Mouse (Mus musculus): ENCODE measurements around the gene Dnajc3.

The Dnajc3 gene

GRCm38 (mm10) chr14:118937533-118938492 is at the start of gene Dnajc3:
Dnajc3 (plus strand) TSS chr14:118937976.
- peak; percentile 98 for DNase-seq (ENCODE audit: low spot score)

DNA sequence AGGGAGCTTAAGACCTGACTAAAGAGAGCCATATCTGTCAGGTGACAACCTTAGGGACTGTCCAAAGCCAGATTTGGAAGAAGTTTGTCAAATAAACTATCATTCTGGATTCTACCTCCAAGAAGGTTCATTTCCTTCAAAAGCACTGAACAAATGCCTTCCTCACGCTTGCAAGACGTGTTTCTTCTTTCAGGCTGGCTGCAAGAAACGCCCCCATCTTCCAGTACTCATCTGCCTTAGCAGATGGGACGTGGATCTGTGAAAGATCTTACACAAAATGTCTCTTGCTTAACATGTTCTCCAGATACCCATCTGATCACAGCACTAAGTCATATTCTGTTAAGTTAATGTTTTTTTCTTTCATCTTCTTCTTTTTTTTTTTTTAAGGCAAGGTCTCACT is 47.7 kb upstream of the Dnajc3 start:
- DNase-seq (ENCODE audit: low spot score): no peak

GRCm38 (mm10) chr14:118895228-118895627 is 42.5 kb upstream of the Dnajc3 start:
- no peak for DNase-seq (ENCODE audit: low spot score)

- DNase-seq (ENCODE audit: low spot score): no peak
These were observed 42.1 kb upstream of the Dnajc3 start for GRCm38 (mm10) chr14:118895655-118896054.

- DNase-seq (ENCODE audit: low spot score): no peak
These were observed 37.8 kb upstream of the Dnajc3 start for GRCm38 (mm10) chr14:118899940-118900339.

- no peak for DNase-seq (ENCODE audit: low spot score)
These were observed 36.9 kb upstream of the Dnajc3 start for GRCm38 (mm10) chr14:118900911-118901310.

DNA sequence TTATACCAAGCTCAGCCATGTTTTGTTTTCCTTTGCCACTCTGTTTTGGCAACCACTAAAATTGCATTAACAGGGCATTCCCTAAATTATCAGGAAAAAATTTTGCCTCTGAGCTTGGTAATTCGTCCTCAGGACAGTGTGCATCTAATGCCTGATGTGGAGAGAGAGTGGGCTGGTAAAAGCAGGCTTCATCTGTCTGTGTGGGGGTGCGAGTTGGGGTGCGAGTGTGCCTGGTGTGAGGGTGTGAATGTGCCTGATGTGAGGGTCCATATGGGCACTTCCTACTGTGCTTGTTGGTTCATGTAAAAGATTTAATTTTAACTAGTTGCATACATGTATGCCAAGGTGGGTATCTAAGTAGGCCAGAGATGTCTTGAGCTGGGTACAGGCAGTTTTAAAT is 34.4 kb upstream of the Dnajc3 start:
- DNase-seq (ENCODE audit: low spot score): no peak

DNA sequence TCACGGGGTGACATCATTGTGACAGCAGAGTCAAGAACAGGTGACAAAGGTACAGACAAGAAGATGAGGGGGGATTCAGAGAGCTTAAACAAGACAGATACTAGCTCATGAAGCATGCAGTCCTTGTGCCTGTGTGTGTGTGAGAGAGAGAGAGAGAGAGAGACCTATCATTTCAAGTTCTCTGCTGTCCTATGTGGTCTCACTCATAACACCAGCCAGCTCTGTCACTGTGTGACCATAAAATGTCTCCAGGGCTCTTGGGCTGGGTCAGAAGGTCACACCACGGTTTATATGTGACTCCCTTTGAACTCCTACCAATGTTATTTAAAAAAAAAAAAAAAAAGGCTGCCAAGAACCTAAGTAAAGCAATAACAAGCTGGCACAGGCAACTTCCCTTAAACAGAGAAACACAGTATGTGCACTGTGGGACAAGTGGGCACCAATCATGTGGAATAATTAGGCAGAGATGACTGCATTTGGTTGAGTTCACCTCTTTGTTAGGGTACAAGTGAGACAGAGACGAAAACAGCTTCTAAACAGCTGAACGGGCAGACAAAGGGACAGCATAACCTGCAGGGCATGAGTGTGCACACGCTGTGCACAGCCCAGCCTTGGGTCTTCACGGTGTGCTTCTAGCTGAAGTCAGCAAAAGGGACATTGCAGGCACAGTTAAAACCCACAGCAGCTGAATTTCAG is 33.8 kb upstream of the Dnajc3 start:
- no peak for DNase-seq (ENCODE audit: low spot score)

GRCm38 (mm10) chr14:118907592-118907991 is 30.2 kb upstream of the Dnajc3 start:
- no peak for DNase-seq (ENCODE audit: low spot score)

- peak; percentile 19 for DNase-seq (ENCODE audit: low spot score)
These were observed 27.9 kb upstream of the Dnajc3 start for GRCm38 (mm10) chr14:118909872-118910271.

DNA sequence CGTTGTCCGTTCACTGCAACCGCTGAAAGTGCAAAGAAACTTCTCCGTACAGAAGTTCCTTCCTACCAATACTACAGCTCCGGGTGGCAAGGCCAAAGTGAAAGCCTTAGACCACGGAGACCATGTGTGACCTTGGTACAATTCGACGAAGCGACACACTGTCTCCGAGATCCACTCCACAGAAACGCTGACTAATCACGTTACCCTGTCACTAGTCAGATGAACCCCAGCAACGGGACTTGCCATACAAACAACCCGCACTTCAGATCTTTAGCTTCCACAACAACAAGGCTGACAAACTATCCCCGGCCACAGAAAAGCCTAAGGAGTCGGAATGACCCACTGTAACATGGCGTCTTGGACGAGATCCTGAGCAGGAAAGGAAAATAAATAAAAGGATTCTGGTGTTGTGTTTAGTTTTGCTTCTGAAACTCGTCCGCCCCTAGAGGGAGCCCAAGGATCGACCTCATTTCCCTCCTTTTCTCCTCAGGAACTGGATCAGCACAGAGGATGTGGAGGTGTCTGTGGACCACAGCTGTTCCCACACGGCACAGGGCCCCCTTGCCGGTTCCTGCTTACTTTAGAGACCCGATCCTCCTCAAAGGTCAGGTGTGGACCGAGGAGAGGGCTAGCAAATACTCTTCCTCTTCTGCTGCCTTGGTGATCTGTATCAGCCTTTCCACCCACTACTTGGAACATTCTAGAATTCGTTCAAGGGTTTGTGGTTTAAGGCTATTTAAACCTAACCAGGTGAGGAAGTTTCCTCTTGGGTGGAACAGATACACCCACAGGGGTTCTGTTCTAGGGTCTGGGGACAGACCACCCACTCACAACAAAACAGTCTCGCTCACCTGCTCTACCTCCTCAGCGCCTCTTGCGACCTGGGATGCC is 27.2 kb upstream of the Dnajc3 start:
- peak; percentile 65 for DNase-seq (ENCODE audit: low spot score)

DNA sequence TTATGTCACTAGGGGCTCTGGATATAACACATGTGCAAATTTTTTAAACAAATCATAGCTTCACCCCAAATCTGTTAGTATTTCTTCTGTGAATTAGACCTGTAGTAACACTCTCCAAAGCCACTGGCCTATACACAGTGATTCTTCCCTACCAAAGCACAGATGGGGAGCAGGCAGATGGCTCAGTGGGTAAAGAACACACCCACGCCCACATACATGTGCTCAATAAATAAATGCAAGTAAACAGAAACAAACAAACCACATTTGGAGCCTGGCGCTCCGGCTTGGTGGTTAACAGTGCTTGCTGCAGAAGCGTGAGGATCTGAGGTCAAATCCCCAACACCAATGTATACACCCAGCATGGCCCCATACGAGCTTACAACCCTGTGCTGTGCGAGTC is 26.3 kb upstream of the Dnajc3 start:
- no peak for DNase-seq (ENCODE audit: low spot score)

DNA sequence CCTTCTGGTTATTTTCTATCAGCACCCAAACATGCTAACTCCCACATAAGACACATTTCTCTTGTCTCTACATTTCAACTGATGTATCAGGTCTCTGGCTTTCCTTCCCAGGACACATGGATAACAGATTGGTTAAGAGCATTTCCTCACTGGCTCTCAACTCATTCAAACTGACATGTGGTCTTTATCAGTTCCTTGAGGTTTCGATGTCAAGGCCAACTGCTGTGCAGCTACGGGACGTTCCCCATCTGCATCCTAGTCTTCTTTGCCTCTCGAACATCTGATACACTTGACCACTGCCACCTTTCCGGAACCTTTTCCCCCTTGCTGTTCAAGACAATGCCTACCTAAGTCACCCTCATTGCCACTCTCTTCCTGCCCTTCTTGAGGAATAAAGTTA is 24.1 kb upstream of the Dnajc3 start:
- no peak for DNase-seq (ENCODE audit: low spot score)

DNA sequence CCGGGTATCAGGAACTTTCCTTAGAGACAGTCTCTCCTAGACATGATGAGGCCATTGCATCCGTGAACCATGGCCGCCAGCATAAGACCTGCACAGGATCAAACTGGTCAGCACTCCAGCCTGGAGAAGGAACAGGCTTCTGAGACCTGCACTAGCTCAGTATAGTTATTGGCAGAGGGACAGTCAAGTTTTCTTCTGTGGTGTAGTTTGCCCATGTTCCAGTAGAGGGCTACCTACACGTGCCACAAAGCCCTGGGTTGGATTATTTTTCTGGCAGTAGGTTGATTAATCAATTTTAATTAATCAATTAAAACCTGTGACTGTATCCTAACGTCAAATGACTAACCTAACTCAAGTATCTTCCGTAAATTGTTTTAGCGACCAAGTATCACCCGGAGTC is 18.8 kb upstream of the Dnajc3 start:
- DNase-seq (ENCODE audit: low spot score): no peak

GRCm38 (mm10) chr14:118920654-118921053 is 17.1 kb upstream of the Dnajc3 start:
- no peak for DNase-seq (ENCODE audit: low spot score)

- no peak for DNase-seq (ENCODE audit: low spot score)
These were observed 15.5 kb upstream of the Dnajc3 start for GRCm38 (mm10) chr14:118922251-118922650.

- DNase-seq (ENCODE audit: low spot score): no peak
These were observed 15.1 kb upstream of the Dnajc3 start for GRCm38 (mm10) chr14:118922667-118923184.

GRCm38 (mm10) chr14:118924673-118925615 is 12.8 kb upstream of the Dnajc3 start, which contains the start of gene Dzip1:
Dzip1 (minus strand) TSS chr14:118925460.
- DNase-seq (ENCODE audit: low spot score): peak; percentile 38

GRCm38 (mm10) chr14:118928565-118928964 is 9.2 kb upstream of the Dnajc3 start:
- no peak for DNase-seq (ENCODE audit: low spot score)

DNA sequence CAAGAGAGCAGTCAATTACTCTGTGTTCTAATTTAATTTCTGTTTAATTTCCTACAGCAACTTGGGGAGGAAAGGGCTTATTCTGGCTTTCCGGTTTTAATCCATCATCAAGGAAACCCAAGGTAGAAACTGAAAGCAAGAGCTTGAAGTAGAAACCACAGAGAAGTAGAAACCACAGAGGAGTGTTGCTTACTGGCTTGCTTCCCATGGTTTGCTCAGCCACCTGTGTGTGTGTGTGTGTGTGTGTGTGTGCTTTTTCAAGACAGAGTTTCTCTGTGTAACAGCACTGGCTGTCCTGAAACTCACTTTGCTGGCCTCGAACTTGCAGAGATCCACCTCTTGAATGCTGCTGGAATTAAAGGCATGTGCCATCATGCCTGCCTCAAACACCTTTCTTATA is 8.0 kb upstream of the Dnajc3 start:
- no peak for DNase-seq (ENCODE audit: low spot score)

- DNase-seq (ENCODE audit: low spot score): no peak
These were observed 7.0 kb upstream of the Dnajc3 start for GRCm38 (mm10) chr14:118930777-118931176.
